Mouse (Mus musculus) CH12.LX (cell line): ENCODE measurements at regions not wholly inside any gene's neighbourhood (a gene's known extent, or its start where the extent isn't known, plus 50 kb on each side); places are given as distances from the start of the nearest gene placed in this dataset.

ENCODE experiments used
- DNase-seq: peaks from one replicate; pipeline ENCODE4 v3.0.0-alpha.2; 2013; ENCODE audit errors: extremely low read depth
- H3K27ac ChIP-seq: 2 replicates; pipeline ENCODE4 v1.5.1; 2012; ENCODE audit warnings: low read depth, mild to moderate bottlenecking, control low read depth, moderate library complexity; ENCODE audit not compliant: insufficient read depth
- H3K27me3 ChIP-seq: replicated peaks from 2 replicates; pipeline ENCODE3; 2012; ENCODE audit warnings: inconsistent platforms
- H3K36me3 ChIP-seq, 2 experiments: replicated peaks in 1 of 2; 2 replicates each; pipeline versions ENCODE3 to v1.6.1; 2012; ENCODE audit warnings: inconsistent platforms in 1 of 2, low read length in 1 of 2, mild to moderate bottlenecking in 1 of 2, mixed read lengths in 1 of 2, moderate library complexity in 1 of 2; ENCODE audit not compliant: control insufficient read depth in 1 of 2, insufficient read depth in 1 of 2
- H3K4me1 ChIP-seq, 2 experiments: 2 replicates each; pipeline ENCODE4 v1.6.1; 2012; ENCODE audit warnings: inconsistent platforms in 1 of 2, moderate library complexity in 1 of 2; ENCODE audit not compliant: insufficient read depth in 2 of 2, control insufficient read depth in 1 of 2
- H3K4me2 ChIP-seq: 2 replicates; pipeline ENCODE4 v1.6.1; 2012; ENCODE audit warnings: low read depth, mild to moderate bottlenecking, control low read depth; ENCODE audit not compliant: poor library complexity, insufficient read depth, severe bottlenecking
- H3K4me3 ChIP-seq, 3 experiments: fragments of 150-350 bp in 1 of 3; sonication (generic) in 1 of 3; replicated peaks in 1 of 3; 2 replicates each; pipeline versions ENCODE3 to v1.5.1; 2011 to 2012; ENCODE audit warnings: low read depth in 2 of 3, low read length in 2 of 3, mild to moderate bottlenecking in 2 of 3, moderate library complexity in 2 of 3, control low read depth in 1 of 3, improper control_type of control experiment in 1 of 3, inconsistent platforms in 1 of 3, mixed read lengths in 1 of 3; ENCODE audit not compliant: poor library complexity in 1 of 3
- H3K79me2 ChIP-seq: replicated peaks from 2 replicates; pipeline ENCODE4 v1.6.1; 2012; ENCODE audit warnings: mild to moderate bottlenecking, moderate library complexity; ENCODE audit not compliant: control insufficient read depth, poor library complexity, insufficient read depth, severe bottlenecking; ENCODE audit errors: extremely low read depth
- H3K9ac ChIP-seq: 2 replicates; pipeline ENCODE4 v1.6.1; 2012; ENCODE audit warnings: low read depth, mild to moderate bottlenecking, control low read depth, moderate library complexity; ENCODE audit not compliant: insufficient read depth
- H3K9me3 ChIP-seq: replicated peaks from 2 replicates; pipeline ENCODE3; 2012; ENCODE audit warnings: low read length, inconsistent platforms, mixed read lengths
- CTCF ChIP-seq, 2 experiments: IDR thresholded peaks in 1 of 2; conservative IDR thresholded peaks in 1 of 2; 2 replicates each; pipeline ENCODE4 v1.5.1; 2011 to 2012; ENCODE audit warnings: low read depth in 2 of 2, low read length in 2 of 2, improper control_type of control experiment in 1 of 2, inconsistent platforms in 1 of 2, mild to moderate bottlenecking in 1 of 2, moderate library complexity in 1 of 2
- E2F4 ChIP-seq: IDR thresholded peaks from 2 replicates; pipeline ENCODE4 v1.6.1; 2011; ENCODE audit warnings: low read depth, low read length, improper control_type of control experiment; ENCODE audit not compliant: insufficient replicate concordance
- EP300 ChIP-seq: IDR thresholded peaks from 2 replicates; pipeline ENCODE4 v1.6.1; 2011; ENCODE audit warnings: low read length, improper control_type of control experiment
- GABPA ChIP-seq: IDR thresholded peaks from 2 replicates; pipeline ENCODE4 v1.6.1; 2012; ENCODE audit warnings: low read depth, low read length, improper control_type of control experiment, inconsistent platforms; ENCODE audit not compliant: insufficient replicate concordance
- HCFC1 ChIP-seq: IDR thresholded peaks from 2 replicates; pipeline ENCODE4 v1.6.1; 2012; ENCODE audit warnings: low read depth, mild to moderate bottlenecking, inconsistent platforms, low read length, improper control_type of control experiment
- KAT2A ChIP-seq: IDR thresholded peaks from 2 replicates; pipeline ENCODE4 v1.6.1; 2012; ENCODE audit warnings: low read length, improper control_type of control experiment, inconsistent platforms; ENCODE audit not compliant: insufficient replicate concordance
- MAX ChIP-seq: IDR thresholded peaks from 2 replicates; pipeline ENCODE4 v1.6.1; 2011; ENCODE audit warnings: low read length, improper control_type of control experiment
- MEF2A ChIP-seq: IDR thresholded peaks from 2 replicates; pipeline ENCODE4 v1.6.1; 2014; ENCODE audit warnings: low read depth, mild to moderate bottlenecking, inconsistent platforms, low read length, improper control_type of control experiment, borderline replicate concordance
- NELFE ChIP-seq: IDR thresholded peaks from 2 replicates; pipeline ENCODE4 v1.6.1; 2011; ENCODE audit warnings: low read depth, low read length, improper control_type of control experiment
- PAX5 ChIP-seq: IDR thresholded peaks from 2 replicates; pipeline ENCODE4 v1.6.1; 2012; ENCODE audit warnings: low read length, inconsistent platforms, mixed read lengths
- POLR2A ChIP-seq: IDR thresholded peaks from 2 replicates; pipeline ENCODE4 v1.6.1; 2011; ENCODE audit warnings: low read depth, mild to moderate bottlenecking, improper control_type of control experiment, low read length
- RAD21 ChIP-seq: IDR thresholded peaks from 2 replicates; pipeline ENCODE4 v1.6.1; 2011; ENCODE audit warnings: low read depth, mild to moderate bottlenecking, low read length, improper control_type of control experiment, moderate library complexity
- SMC3 ChIP-seq: IDR thresholded peaks from 2 replicates; pipeline ENCODE4 v1.6.1; 2011; ENCODE audit warnings: low read depth, low read length, improper control_type of control experiment
- USF1 ChIP-seq: IDR thresholded peaks from 2 replicates; pipeline ENCODE4 v1.6.1; 2014; ENCODE audit warnings: low read depth, mild to moderate bottlenecking, inconsistent platforms, low read length, improper control_type of control experiment
- USF2 ChIP-seq: conservative IDR thresholded peaks from 2 replicates; pipeline ENCODE4 v1.6.1; 2011; ENCODE audit warnings: low read depth, low read length, improper control_type of control experiment
- dilution Hi-C: fragments of 300-500 bp; cut with MboI; formaldehyde crosslinking; loops from 2 replicates; pipeline ENCODE4 v1.14.3; 2020; ENCODE audit warnings: low sequenced_read_pairs; ENCODE audit not compliant: extremely low pct_unique_long_range_greater_than_20kb, extremely low pct_ligation_motif_present
- in situ Hi-C: fragments of 300-500 bp; cut with MboI; formaldehyde crosslinking; loops from 3 replicates; pipeline ENCODE4 v1.14.3; 2019; ENCODE audit warnings: low sequenced_read_pairs, low pct_ligation_motif_present, low pct_unique_long_range_greater_than_20kb, mixed read lengths

GRCm38 (mm10) chr16:55480304-55480703, 182.5 kb upstream of the Zpld1 start (continued):
- TF ChIP-seq E2F4: no peak
- no peak for TF ChIP-seq POLR2A
- TF ChIP-seq NELFE: no peak
- no peak for TF ChIP-seq MEF2A
- TF ChIP-seq MAX: peak; percentile 80
- TF ChIP-seq, all 38 proteins: peak for 8

GRCm38 (mm10) chr16:55476544-55477208, 178.9 kb upstream of the Zpld1 start:
- in situ Hi-C loops: no loop called here
- DNase-seq: peak; percentile 91
- dilution Hi-C loops: no loop called here

GRCm38 (mm10) chr16:55474950-55475525, 177.3 kb upstream of the Zpld1 start:
- Histone ChIP-seq H3K27me3 (no peaks in the 10 kb centered on the region), H3K4me3 (no peak overlapping the region), H3K27ac (no peak overlapping the region), H3K36me3 (no peaks in the 10 kb centered on the region), H3K9ac (no peak overlapping the region), H3K79me2 (no peaks in the 10 kb centered on the region), H3K4me2 (no peak overlapping the region), H3K9me3 (no peaks in the 10 kb centered on the region), H3K4me1 (peaks cover 6 to 11% of the 10 kb centered on the region in 2 experiments; a peak in 3 of 4 replicates)
- no peak for DNase-seq
- dilution Hi-C loops: no loop called here
- in situ Hi-C loops: loop anchor here (25.0 kb wide), 2 partner anchors 338 to 488 kb away; no protein-coding TSS in a partner anchor
- TF ChIP-seq EP300 (no peak), MAX (no peak), PAX5 (no peak), USF1 (no peak), HCFC1 (no peak), POLR2A (no peak), KAT2A (no peak), USF2 (no peak)

More at GRCm38 (mm10) chr16:55476544-55477208, 178.9 kb upstream of the Zpld1 start:
- Histone ChIP-seq H3K27ac (no peak overlapping the region), H3K9me3 (no peaks in the 10 kb centered on the region), H3K4me3 (no peak overlapping the region), H3K27me3 (no peaks in the 10 kb centered on the region), H3K4me2 (peak overlapping the region; percentile 45; the same call in 1 of the 2 replicates), H3K79me2 (no peaks in the 10 kb centered on the region), H3K9ac (no peak overlapping the region), H3K4me1 (peaks cover 6 to 18% of the 10 kb centered on the region in 2 experiments; a peak in 3 of 4 replicates), H3K36me3 (no peaks in the 10 kb centered on the region)
- TF ChIP-seq E2F4 (peak; percentile 87; the same call in 1 of the 2 replicates), RAD21 (peak; percentile 89), NELFE (no peak), SMC3 (peak; percentile 74), GABPA (no peak), CTCF (conservative IDR thresholded peaks at IDR 0.05 in 1 of 2, IDR thresholded peaks at IDR 0.05 in 1 of 2; ENCODE audit: low read depth in 2 of 2, low read length in 2 of 2) (peak; percentile 91 to 94)
